Mouse (Mus musculus): ENCODE measurements around the gene Tmem39b.
"Not testable (repeated sequence)": the region's sequence is repeated elsewhere in the genome, so short reads cannot be mapped to it uniquely, and the experiment has no call there.

Gene Tmem39b

DNA sequence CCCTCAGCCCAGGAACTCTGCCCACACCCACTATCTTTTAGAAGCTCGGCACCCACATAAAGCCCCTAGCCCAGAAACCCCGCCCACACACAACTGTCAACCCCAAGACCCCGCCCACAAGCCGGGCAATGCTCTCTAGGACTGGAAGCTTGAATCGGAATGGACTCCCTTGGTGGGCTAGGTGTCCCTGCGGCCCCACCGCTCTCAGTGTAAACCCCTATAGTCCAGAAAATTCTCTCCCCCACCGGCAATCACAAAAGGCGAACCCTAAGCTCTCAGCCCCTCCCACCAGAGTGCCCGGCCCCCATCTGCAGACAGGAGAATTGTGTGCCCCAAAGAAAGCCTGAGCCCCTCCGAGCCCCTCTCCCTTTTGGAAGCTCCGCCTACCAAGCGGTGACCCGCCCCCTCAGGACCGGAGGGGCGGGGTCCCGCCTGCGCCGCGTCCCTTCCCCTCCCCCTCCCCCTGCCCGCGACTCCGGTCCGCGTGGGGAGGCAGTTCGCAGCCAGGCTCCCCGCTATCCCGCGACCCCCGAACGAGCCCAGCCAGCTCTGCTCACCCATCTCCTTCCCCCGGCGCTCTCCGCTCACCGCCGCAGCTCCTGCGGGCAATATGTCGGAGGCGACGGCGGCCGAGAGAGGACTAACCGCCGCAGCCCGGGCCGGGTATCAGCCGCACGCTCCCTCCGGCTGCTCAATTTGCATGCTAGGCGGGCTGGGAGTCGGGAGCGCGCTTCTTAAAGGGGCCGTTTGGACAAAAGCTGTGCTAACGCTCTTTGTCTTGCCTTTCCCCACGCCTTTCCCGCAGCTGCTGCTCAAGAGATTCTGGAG, at the start of gene Tmem39b:
Gene Tmem39b (minus strand): TSS at position 681 of the 828 bp plus-strand sequence.
- peak; percentile 90 for DNase-seq (ENCODE audit: low spot score)

DNA sequence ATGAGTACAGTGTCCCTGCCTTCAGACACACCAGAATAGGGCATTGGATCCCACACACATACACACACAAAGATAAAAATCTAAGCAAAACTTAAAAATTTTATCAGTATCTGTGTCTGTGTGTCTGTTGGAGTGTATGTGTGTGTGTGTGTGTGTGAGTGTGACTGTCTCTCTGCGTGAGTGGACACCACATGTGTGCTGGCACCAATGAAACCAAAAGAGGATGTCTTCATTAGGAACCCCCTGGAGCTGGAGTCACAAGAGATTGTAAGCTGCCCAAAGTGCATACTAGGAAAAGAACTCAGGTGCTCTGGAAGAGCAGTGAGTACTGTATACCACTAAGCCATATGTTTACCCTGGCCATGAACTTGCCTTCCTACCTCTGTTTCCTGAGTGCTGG, 49.5 kb upstream of the Tmem39b start:
- DNase-seq (ENCODE audit: low spot score) = no peak

DNA sequence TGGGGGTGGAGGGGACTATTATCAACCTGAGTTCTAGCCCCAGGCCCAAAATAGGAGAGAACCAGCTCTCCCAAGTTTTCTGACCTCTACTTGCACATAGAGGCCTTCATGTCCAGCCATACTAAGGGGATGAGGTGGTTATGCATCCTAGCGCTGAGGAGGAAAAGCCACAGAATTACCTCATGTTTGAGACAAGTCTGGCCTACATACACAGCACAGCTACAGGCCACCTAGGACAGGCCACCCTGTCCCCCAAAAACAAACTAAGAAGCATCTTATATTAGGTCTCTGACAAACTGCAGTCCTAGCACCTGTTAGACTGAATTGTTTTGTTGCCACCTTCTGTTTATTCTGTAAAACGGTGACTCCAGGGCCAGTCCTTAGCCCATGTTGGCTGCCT, 46.9 kb upstream of the Tmem39b start:
- DNase-seq (ENCODE audit: low spot score) = no peak

DNA sequence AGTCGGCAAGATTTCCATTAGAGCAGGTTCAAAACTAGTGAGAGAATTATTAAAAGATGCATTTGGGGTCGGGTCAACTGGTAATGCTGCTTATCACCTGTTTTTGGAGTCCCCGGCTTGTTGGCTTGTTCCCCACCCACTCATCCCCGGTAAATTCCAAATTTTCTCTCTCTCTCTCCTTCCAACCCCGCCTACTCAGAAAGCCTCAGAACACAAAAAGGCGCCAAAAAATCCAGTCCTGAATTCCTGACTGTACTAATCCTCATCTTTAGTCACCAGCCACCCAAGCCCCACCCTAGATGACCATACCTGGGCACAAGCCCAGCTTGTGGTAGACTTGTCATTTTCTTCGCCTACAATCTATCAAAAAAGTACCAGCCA, 46.4 kb upstream of the Tmem39b start:
- DNase-seq (ENCODE audit: low spot score) = peak; percentile 14

GRCm38 (mm10) chr4:129742232-129743009, 45.8 kb upstream of the Tmem39b start, which contains the start of gene Khdrbs1:
TSS of gene Khdrbs1 (minus strand) at chr4:129742303.
- peak; percentile 97 for DNase-seq (ENCODE audit: low spot score)

DNA sequence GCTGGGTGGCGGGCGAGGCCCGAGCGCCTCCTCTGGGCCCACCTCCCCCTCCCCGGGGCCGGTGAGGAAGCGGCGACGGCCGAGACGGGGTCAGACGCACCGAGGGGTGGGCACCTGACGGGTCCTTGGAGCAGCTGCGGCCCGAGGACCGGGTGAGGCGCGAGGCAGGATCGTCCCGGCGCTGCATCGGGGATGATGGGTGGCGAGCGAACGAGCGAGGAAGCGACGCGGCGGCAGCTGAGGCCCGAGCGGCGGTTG, 45.3 kb upstream of the Tmem39b start:
- DNase-seq (ENCODE audit: low spot score) = no peak

DNA sequence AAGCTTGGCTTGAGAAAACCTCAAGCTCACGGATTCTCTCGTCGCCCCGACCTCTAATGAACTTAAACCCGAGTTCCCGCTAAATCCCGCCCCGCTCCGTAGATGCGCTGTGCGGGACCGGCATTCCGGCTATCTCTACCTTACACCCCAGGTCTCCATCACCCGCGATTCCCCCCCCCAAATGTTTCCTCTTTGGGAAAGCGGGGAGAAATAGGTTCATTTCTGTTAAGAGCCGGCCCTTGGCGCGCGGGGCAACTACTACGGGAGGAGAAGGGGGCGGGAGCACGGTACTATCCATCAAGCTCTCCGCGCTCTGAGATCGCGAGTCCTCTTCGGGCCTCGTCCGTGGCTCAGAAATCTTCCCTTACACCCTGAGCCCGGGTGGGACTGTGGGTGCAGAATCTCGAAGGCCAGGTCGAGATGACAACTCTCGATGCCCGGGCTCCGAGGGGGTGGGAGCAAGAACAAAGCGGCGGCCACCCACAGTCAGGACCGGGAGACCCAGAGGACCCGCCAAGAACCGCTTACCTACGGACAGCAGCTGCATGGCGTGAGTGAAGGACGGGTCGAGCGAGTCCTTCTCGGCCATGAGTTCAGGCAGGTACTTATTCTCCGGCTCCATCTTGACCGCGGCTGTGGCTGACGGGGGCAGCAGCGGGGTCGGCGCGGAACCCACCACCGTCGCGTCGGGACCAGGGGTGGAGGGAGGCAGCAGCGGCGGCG, 44.8 kb upstream of the Tmem39b start:
- peak; percentile 50 for DNase-seq (ENCODE audit: low spot score)

DNA sequence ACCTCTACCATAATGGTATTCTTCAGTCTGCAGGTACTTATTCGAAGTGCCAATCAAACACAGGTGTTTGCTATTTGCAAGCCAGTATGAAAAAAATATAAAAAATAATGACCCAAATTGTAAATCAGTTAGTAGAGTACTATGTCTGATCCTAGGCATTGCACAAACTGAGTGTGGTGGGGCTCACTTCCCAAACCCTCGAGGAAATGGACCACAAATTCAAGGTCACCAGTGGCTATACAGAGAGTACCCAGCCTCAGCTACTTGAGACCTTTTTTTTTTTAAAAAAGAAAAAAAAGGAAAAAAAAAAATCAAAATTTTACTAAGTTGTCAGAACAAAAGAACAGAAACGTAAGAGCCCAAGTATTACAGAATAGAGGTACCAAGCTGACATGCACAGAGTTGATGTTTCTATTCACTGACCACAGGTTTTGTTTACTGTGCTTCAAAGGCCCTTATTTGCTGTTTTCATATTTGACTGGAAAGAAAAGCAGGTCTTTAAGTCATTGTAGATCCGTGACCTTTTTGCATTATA, 42.5 kb upstream of the Tmem39b start:
- no peak for DNase-seq (ENCODE audit: low spot score)

GRCm38 (mm10) chr4:129736173-129736572, 39.5 kb upstream of the Tmem39b start:
- no peak for DNase-seq (ENCODE audit: low spot score)

- not testable (repeated sequence) for DNase-seq (ENCODE audit: low spot score)
Measured at GRCm38 (mm10) chr4:129735485-129735884, 38.8 kb upstream of the Tmem39b start.

DNA sequence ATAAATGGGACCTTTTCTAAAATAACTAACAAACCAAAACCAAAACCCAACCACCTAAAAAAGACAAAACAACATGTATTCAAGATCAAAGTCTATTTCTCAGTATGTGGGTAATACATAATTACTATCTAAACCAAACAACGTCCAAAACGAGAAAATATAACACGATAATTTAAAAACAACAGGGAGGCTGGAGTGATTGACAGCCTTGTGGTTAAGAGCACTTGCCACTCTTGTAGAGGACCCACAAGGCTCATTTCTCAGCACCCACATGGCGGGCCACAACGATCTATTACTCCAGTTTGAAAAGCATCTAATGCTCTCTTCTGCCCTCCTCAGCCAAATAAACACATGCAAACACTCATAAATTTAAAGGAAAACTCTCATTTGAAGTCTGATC, 34.8 kb upstream of the Tmem39b start:
- no peak for DNase-seq (ENCODE audit: low spot score)

DNA sequence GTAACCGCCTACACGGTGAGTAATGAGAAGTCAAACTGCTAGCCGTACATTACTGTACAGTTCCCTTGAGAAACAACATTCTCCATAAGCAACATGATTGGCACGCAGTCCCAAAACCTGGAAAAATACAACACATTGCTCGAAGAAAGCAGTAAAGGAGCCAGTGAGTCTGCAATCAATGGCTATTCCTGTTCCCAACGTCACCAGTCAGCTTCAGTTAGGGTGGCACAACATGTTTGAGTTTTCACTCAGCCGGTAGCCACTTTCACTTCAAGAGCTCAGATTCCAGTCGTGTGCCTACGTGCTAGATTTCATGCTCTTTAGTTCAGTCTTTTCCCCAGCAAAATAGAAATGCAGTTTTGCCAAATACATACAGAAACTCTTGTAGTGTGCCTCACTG, 19.7 kb upstream of the Tmem39b start:
- no peak for DNase-seq (ENCODE audit: low spot score)

GRCm38 (mm10) chr4:129709486-129710129, 13.0 kb upstream of the Tmem39b start:
- no peak for DNase-seq (ENCODE audit: low spot score)

DNA sequence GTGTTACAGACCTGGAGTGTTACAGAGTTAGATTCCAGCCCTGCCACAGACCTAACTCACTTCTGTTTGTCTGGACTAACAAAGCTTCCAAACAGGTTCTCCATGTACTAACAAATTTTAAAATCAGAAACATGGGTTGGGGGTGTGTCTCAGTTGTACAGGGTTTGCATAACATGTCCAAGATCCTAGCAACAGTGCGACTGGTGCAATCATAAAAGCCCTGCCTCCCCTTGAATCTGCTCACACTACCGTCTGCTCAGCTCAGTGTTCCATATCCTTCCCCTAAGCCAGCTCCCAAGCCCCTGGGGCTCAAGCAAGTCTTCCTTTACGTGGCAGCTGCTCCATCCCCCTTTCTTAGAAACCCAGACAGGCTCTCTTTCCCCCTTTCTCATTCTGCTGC, 10.1 kb upstream of the Tmem39b start:
- no peak for DNase-seq (ENCODE audit: low spot score)

DNA sequence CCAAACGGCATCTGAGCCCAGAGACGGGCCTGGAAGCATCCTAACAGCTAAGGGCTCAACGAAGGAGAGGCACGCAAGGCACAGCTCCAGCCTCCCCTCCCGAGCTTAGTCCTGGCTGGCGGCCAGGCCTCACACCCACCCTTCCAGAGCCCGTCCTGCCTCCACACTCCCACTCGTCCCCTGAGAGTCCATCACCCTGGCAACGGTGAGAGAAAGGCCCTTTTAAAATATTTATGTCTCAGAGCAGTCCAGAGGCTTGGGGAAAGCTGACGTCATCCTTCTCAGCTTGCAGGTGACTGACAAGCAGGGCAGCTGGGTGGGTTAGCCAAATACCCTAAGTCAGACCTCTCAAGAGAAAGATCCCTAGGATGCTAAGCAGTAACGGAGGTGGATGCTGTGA, 5.8 kb upstream of the Tmem39b start:
- peak; percentile 73 for DNase-seq (ENCODE audit: low spot score)

DNA sequence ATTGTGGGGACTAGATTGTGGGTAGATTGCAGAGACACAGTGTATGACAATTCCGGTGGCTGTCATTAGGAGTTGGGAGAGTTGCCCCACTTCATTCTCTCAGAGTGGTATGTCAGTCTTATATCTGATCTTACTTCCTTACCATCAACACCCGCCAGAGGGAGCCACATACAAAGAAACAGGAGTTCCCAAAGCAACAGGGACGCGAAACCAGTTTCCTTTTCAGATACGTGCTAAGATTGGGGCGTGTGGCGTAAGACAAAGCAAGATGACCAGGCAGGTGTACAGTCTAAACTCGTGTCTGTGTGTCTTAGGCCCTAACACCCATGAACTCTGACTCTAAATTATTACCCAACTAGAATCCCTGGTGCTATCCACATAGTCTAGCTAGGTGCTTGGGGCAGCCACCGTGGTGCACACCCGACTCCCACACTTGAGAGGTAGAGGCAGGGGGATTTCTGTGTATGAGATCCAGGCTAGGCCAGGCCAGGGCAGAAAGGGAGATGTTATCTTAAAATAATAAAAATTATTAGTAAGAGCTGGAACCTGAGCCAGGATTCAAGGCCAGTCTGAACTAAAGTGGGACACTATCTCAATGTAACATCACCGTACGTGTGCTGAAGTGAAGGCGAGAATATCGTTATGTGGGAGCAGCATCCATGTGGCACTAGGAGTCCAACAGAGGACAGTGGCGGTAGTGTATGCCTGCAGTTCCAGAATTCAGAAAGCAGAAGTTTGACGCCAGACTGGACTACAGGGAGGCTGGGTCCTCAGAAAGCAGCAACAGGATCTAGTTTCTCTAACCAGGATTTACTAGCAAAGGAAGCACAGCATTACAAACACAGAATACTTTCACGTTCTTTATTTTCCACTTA, 5.1 kb upstream of the Tmem39b start:
- DNase-seq (ENCODE audit: low spot score) = peak; percentile 62

GRCm38 (mm10) chr4:129700661-129701060, 4.0 kb upstream of the Tmem39b start:
- not testable (repeated sequence) for DNase-seq (ENCODE audit: low spot score)

- no peak for DNase-seq (ENCODE audit: low spot score)
Measured at GRCm38 (mm10) chr4:129700216-129700615, 3.6 kb upstream of the Tmem39b start.

DNA sequence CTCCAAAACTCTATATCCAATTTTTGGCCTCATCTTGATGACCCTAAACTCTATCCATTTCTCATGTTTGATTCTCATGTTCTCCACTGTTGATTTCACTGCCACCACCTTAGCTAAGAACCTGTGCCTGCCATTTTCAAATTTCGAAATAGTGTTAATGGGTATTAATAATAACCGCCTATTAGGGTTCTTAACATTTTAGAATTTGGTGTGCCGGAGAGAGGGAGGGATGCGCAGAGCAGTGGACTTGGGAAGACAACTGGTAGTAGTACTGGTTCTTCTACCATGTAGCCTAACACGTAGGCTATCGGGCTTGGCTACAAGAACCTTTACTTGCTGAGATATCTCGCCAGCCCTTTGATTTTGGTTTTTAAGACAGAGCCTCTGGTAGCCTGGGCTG, 553 bp upstream of the Tmem39b start:
- no peak for DNase-seq (ENCODE audit: low spot score)

- no peak for DNase-seq (ENCODE audit: low spot score)
Measured at GRCm38 (mm10) chr4:129695815-129696157, 852 bp downstream of the Tmem39b start.

DNA sequence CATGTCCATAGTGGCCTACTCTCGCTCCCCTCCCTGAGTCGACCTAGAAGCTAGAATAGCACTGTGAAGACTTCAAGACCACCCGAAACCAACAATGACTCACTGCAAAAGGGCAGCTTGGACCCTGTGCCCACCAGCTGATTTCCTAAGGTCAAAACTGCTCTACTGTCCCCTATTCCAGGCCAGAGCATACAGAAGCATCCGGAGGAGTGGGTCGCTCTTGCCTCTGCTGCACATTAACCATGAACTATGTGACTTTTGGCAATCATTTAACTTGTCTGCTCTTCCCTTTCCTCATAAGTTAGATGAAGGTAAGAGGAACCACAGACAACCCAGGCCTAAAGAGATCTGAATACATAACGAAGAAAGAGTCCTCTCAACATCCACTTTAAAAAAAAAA, 12.1 kb downstream of the Tmem39b start:
- DNase-seq (ENCODE audit: low spot score) = no peak

All from ovary, postnatal 36 days (tissue).